Mouse (Mus musculus) gastrocnemius, postnatal 25 days (tissue): ENCODE measurements at regions not wholly inside any gene's neighbourhood (a gene's known extent, or its start where the extent isn't known, plus 50 kb on each side); places are given as distances from the start of the nearest gene placed in this dataset.
"Not testable (repeated sequence)": the region's sequence is repeated elsewhere in the genome, so short reads cannot be mapped to it uniquely, and the experiment has no call there.

Experiments used
- DNase-seq: peaks from one replicate; pipeline ENCODE4 v3.0.0; 2022

DNA sequence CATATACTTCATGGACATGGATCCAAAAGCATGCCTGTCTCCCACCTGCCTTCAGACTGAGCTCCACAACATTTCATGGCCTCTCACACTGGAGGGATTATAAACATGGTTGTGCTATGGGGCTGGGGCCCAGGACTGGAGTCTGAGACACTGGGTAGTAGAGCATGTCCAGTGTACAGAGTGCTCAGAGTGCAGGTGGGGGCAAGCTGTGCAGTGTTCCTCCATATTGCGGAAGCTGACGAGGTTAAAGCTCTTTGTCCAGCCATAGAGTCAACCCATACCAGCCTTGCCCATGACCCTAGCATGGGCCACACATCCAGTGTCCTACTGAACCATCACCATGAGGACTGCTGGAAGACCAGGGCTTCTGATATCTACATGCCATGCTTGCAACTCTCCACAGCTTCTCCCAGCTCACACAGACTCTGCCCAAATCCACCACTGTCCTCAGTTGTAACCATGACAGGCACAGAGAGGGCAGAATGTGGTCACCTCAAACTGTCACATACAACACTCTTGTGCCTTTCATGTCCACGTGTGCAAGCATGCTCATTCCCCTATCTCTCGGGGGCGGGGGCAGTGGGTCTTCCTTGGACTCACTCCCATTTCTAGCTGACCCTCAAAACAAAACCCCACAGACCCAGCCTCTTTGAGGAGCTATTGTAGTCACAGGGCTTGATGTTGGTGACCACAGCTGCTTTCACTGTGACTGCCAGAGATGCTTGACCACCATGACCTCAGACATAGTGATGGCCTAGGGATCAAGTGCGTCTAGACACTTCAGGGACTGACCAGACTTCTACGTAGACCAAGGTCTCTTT, 55.9 kb downstream of the Tmem121 start:
- no peak for DNase-seq

DNA sequence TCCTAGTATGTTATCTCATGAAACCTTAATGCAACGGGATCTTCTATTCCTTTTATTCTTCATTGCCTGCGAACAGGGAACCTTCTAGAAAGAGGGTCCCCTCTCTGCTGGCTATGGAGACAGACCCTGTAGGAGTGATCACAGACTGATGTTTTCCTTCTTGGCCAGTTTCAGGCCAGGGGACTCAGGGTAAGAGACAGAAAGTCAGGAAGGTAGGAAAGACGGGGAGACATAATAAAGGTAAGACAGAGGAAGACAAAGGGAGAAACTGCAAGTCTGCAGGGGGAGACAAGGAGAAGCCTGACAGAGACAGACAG, 56.4 kb downstream of the Tmem121 start:
- no peak for DNase-seq

DNA sequence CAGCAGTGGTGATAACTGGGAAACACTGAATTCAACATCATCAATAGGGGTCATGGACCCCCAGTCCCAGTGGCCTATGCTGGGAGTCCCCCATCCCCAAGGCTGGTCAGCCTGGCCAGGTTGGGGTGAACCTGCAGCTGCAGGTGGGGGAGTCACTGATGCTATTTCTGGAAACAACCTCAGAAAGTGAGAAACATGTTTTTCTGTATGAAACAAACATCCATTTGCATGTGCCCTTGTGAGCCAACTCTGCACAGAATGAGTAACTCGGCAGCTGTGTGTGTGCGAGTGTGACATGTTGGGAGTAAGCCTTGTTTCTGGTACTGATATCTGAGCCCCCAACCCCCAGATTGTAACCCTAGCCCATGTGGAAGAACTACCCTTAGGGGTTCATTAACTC, 59.0 kb downstream of the Tmem121 start:
- no peak for DNase-seq

DNA sequence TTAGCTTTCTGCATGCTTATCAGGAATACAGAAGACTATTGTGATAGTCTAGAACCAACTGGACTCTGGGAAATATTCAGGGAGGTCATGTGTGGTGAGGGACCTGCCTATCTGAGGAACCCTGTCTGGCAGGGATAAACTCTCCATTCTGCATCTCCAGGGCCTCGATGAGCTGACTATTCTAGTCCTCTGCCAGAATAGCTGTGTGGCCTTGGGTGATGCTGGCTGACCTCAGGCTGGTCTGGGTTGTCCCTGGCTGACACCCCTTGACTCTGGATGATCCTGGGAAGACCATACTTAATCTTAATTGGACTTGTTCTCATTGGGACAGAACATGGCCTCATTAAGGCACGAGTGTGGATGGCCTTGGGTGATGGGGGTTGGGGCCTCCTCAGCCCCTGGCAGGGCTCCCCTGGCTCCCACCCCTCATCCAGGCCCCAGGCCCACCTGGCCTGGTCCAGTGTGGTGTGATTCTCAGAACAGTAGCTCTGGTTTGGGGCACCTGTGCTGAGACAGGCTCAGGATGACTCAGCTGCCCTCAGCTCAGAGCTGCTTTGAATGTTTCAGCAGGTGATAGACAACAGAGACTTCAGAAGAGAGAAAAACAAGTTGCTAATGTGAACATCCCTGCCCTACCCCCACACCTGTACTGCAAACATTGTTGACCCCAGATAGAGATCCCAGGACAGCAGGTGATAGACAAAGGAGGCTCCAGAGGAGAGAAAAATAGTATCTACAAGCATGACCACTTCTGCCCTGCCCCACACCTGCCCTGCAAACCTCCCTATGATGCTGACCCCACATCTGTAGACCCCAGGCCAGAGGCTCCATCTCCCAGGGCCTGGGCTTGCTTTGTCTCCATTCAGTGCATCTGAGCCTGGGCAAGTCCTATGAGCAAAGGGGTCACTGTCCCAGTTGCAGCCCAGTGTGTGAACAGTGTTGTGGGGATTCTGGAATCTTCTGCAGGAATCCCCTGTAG, 68.0 kb downstream of the Tmem121 start:
- DNase-seq, result not testable (repeated sequence)

DNA sequence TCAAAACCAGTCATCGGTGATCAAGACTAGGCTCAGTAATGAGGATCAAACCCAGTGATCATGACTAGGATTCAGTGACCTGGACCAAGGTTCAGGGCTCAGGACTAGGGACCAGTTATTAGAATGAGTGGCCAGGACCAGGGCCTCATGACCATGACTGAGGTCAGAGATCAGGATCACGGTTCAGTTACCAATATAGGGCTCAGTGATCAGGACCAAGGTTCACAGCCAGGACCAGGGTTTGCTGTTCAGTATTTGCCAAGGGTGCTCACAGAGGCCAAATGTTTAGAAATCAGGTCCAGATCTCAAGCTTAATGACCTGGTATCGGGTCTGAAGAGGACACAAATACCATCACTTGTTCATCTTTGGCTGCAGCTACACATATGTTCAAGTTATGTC, 69.6 kb downstream of the Tmem121 start:
- no peak for DNase-seq

DNA sequence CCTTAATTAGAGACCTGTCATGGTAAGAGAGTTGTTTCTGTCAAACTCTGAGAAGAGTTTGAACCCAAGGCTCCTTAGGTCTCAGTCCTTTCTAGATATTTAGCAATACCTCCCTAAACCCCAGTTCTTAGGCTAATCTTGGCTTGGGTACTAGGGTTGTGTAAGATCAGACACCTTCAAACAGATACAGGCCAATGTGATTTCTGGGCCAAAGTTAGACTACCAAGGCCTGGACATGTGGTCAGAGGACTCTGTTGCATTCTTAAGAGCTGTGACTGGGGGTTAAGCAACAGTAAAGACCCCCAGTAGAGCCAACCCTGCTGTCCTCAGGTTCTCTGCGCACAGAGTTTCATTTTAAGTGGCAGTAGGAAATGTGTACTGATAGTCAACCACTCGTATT, 70.9 kb downstream of the Tmem121 start:
- DNase-seq, result no peak

DNA sequence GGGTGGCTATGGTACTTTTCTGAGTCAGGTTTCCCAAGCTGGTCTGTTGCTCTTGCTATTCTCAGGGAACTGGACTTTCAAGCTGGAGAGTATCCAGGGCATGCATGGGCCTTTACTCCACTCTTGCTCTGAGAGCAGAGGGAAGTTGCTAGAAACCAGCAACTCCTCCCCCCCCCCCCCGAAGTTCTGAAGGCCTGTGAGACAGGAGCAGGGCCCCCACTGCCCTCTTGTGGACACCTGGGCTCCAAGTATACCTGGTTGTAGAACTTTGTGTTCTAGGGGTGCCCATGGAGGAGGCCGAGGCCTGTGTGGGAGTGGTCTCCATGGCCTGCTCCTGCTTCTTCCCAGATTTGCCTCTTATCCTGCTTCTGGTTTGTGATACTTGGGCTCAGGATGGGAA, 71.5 kb downstream of the Tmem121 start:
- DNase-seq, result no peak

DNA sequence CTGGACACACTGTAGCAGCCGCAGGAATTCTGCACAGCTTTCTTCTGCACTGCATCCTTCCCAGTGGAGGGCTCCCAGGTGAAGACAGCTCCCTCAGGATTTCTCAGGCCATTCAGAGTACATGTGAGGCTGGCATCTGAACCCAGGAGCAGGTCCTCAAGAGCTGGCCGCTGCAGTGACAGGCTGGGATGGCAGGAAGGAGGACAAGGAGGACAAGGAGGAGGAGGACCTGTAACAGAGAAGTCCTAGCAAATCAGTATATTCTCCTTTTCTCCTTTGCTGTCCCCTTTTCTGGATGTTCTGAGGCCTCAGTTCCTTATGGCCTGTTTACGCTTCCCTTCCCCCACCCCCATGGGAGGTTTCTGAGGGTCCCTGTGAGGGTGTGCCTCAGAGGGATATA, 73.7 kb downstream of the Tmem121 start:
- no peak for DNase-seq

DNA sequence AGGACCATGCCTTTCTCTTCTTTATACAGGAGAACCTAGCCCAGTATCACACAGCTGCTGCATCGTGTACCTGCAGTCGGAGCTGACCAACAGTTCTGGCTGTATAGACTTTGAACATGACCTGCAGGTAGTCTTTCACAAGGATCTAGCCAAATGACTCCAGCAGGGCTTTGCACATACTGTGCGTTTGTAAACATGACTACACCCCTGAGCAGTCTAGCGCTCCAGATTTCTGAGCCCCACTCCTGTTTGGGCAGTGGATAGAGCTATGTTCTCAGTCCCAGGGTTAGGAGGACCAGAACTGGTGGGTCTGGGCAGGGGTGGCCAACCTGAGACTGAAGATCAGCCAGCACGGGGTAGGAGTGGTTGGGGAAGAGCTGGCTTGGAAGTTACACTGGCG, 74.6 kb downstream of the Tmem121 start:
- no peak for DNase-seq

DNA sequence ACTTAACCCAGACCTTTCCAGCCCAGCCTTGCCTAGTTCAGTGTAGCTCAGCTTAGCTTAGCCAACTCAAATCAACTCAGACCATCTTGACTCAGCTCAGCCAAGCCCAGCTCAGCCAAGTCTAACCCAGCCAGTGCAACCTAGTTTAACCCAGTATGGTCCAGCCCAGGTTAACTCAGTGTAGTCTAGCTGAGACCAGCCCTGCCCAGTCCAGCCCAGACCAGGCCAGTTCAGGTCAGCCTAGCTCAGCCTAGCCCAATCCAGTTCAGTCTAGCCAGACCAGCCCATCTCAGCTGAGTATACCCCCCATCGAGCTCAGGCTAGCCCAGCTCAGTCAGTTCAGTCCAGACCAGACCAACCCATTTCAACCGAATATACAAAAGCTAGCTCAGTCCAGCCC, 90.2 kb downstream of the Tmem121 start:
- no peak for DNase-seq

DNA sequence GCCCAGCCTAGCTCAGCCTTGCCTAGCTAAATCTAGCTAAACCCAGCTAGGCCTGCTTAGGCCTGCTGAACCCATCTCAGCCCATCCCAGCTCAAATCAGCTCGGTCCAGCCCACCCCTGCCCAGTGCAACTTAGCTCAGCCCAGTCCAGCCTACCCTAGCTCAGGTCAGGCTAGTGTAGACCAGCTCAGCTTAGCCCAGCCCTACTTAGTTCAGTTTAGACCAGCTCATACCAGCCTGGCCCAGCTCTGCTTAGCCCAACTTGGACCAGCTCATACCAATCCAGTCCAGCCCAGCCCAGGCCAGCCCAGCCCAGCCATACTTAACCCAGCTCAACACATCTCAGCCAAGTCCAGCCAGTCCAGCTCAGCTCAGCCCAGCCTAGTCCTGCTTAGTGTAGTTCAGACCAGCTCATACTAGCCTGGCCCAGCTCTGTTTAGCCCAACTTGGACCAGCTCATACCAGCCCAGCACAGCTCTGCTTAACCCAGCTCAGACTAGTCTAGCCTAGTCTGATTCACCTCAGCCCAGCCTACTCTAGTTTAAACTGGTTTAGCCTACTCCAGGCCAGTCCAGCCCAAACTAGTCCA, 90.7 kb downstream of the Tmem121 start:
- DNase-seq, result no peak

DNA sequence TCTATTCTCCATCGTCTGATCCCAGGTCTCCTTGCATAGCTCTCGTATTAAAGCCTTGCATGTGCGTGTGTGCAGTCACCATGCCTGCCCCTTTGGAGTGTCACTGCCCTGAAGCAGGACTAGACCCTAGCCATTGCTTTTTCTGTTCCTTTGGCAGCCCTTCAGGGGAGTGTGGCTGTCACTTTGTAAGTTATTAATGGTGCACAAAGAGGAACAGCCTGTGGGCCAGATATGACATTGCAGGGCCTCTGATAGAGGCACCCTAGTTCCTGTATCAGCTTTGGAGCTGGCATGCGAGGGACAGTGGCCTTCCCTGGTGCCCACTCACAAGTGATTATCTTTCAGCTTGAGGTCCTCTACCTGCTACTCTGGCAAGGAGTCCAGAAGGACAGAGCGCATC, 92.0 kb downstream of the Tmem121 start:
- no peak for DNase-seq

DNA sequence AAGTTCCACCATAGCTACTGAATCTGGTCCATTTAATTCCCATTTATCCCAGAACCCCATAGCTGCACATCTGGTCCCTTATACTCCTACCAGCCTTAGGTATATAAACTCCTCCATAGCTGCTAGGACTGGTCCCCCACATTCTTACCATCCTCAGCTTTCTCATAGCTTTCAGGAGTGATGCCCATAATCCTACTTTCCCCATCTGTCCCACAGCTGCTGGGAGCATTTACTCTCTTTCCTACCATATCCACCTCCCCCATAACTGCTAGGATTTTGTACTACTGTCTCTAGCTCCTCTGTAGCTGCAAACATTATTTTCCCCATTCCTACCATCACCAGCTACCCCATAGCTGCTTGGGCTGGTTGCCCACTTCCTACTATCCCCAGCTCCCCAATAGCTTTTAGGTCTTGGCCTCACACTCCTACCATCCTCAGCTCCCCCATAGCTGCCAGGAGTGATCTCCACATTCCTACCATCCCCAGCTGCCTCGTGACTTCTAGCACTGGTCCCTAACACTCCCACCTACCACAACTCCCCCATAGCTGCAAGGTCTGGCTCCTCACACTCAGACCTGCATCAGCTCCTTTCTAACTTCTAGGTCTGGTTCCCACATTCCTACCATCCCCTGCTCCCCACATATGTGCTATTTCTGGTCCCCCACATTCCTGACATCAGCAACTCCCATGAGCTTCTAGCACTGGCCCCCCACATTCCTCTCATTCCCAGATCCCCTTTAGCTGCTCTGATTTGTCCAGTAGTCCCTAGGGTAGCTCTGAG, 106.5 kb downstream of the Tmem121 start:
- DNase-seq, result no peak

DNA sequence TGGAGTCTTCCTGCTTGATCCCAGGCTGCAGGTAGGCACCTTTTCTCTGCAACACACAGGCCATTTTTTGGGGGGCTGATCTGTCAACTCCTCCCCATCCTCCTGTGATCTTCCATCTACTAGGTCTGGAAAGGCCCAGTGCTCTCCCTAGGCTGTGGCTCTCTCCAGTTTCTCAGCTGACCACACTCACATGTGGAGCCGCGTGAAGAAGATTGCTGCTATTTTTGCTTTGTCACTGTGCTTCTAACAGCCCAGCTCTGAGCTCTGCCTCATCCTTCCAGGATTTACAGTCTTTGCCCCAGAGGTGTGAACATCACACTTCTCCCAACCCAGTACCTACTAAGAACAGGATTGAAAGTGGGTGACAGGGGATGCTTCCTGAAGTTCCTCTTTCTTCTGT, 110.2 kb downstream of the Tmem121 start:
- DNase-seq, result no peak

DNA sequence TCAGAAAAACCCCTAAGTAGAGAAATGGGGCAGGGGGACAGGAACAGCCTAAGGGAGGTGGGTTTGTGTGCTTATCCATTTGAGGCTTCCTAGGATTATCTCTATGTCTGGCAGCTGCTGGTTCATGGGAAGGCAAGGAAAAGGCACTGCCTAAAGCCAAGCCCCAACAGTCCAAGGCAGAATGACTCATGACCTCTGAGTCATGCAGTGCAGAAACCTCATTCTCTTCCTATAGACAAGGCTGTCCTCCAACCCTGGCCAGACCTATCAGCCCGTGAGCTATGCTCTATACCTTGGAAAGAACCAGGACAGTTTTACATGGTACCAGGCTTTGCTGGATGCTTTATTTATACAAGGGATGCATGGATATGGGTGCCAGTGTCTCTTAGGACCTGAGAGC, 120.2 kb downstream of the Tmem121 start:
- no peak for DNase-seq

DNA sequence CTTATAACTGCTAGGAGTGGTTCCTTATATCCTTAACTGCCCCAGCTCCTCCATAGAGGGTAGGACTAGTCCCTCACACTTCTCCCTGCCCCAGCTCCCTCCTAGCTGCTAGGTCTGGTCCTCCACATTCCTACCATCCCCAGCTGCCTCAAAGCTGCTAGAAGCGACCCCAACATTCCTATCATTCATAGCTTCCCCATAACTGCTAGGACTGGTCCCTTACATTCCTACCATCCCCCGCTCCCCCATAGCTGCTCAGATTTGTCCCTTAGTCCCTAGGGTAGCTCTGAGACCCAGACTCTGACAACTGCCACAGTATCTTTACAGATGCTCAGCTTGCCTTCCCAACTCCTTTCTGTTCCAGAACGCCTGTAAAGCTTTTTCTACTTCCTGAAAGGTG, 127.6 kb downstream of the Tmem121 start:
- no peak for DNase-seq

DNA sequence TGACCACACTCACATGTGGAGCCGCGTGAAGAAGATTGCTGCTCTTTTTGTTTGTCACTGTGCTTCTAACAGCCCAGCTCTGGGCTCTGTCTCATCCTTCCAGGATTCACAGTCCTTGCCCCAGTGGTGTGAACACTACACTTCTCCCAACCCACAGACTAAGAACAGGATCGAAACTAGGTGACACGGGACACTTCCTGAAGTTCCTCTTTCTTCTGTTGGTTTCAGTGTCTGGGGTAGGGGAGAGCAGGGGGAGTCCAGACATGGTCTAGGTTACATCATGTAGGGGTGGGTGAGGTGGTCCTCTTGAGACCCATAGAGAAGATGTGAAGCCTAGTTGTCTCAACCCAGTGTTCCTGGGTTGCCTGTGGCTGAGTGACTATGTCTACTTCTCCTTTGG, 128.9 kb downstream of the Tmem121 start:
- DNase-seq, result no peak

DNA sequence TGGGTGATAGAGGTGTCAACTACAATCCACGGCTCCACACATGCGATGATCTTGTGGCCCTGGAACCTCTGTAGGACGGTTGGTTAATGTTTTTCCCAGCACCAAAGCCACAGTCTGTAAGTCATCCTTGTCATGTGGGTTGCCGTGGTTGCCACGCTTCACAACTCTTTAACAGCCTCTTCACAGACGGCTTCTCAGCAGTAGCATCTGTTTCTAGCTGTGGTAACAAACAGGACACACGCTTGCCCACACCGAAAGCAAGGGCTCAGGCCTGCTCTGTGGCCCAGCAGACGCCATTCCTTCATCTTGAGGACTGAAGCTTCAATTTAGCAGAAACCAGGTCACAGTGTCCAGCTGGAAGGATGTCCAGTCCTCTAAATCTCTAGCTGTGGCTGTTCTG, 135.4 kb downstream of the Tmem121 start:
- no peak for DNase-seq

DNA sequence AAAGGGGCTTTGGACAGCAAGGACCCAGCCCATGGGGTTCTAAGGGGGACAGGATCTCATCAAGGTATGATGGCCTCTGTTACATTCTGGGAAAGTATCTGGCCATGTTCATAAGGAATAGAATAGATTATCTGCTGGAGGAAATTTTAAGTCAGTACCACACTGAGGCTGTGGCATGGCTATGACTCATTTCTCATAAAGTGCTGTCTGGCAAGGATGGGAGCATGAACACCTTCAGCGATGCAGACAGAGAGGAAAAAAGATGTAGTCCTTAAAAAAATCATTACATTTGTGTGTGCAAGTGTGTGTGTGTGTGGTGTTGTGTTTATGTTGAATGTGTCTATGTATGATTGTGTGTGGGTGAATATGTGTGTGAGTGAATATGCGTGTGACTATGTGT, 136.4 kb downstream of the Tmem121 start:
- no peak for DNase-seq

DNA sequence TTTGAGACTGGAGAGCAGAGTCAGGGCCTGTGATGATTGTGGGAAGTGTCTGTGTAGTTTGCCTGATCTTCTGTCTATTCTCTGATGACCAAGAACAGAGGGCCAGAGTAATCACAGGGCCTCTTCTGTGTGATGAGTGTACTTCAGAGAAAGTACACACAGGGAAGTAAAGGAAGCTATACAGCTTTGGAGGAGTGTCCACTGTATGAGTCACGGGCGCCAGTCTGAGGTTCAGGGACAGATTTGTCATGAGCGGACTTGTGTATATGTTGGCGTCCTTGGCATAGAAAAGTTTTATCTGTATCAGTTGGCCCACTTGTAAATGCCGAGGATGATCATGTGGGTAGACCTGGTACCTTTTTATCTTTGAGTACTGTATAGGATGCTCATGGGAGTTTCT, 142.1 kb downstream of the Tmem121 start:
- no peak for DNase-seq

DNA sequence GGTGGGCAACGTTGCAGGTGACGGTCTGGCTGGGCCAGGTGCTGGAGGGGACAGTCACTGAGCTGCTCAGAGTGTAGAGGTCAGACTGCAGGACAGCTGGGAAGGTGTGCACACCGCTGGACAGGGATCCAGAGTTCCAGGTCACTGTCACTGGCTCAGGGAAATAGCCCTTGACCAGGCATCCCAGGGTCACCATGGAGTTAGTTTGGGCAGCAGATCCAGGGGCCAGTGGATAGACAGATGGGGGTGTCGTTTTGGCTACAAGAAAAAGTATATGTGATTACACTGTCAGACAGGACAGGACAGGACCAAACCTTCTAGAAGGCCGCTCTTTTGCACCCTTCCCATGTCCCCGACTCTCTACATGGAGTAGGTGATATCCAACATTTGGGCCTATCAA, 144.5 kb downstream of the Tmem121 start:
- DNase-seq, result no peak

DNA sequence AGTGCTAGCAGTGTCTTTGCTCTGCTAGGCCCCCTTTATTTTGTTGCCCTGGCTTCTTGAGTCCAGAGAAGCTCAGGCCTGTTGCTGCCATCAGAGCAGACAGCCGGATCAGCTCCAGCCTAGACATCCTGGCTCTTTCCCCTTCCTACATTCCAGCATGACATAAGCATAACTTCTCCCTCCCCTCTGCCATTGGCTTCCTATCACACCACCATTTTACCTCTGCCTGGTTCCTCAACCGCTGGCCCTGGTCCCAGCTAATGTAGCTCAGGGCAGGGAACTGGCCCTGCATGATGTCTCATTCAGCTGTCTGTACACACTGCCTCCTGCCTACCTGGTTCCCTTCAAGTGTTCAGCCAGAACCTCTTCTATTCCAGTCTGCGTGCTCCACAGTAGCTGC, 146.5 kb downstream of the Tmem121 start:
- DNase-seq, result no peak
